Mouse (Mus musculus) adipocyte (in vitro differentiated cells): ENCODE results near the gene Asb14.
"Not testable (repeated sequence)": the region's sequence is repeated elsewhere in the genome, so short reads cannot be mapped to it uniquely, and the experiment has no call there.

Experiments used
- DNase-seq: peaks from one replicate; pipeline ENCODE4 v3.0.0-alpha.2; 2016; ENCODE audit warnings: low spot score

Asb14 gene

GRCm38 (mm10) chr14:26894392-26894791 is at the start of gene Asb14:
Gene Asb14 (plus strand): TSS chr14:26894557.
- no peak for DNase-seq

DNA sequence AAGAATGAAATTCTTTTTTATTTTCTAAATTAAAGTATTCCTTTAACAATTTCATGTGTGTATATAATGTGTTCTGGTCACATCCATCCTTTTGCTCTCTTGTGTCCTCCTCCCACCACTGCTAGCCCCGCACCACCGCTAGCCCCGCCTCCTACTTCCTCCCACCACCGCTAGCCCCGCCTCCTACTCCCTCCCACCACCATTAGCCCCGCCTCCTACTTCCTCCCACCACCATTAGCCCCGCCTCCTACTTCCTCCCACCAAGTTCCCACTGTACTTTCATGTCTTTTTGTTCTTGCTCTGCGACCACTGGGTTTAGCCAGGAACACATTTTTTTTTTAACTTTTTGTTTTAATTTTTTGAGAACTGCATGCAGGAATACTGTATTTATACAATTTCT is 41.3 kb upstream of the Asb14 start:
- no peak for DNase-seq

GRCm38 (mm10) chr14:26854066-26854465 is 40.3 kb upstream of the Asb14 start:
- DNase-seq = no peak

- DNase-seq = no peak
These were observed 36.0 kb upstream of the Asb14 start for GRCm38 (mm10) chr14:26858364-26858763.

DNA sequence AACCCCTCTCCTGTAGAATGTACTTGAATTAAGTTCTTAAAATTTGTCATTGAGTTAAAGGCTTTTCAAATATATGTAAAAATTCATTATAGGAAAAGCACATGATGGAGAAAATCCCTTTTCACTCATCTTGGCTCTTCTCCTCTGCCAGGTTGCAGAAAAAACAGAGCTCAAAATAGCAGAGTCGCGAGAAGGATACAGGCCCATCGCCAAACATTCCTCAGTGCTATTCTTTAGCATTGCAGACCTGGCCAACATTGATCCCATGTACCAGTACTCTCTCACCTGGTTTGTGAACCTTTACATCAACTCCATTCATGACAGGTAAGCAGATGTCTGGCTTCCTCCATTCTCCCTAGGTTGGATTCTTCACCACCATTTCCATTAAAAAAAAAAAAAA is 35.3 kb upstream of the Asb14 start:
- DNase-seq = no peak

GRCm38 (mm10) chr14:26867356-26867755 is 27.0 kb upstream of the Asb14 start:
- DNase-seq = no peak

DNA sequence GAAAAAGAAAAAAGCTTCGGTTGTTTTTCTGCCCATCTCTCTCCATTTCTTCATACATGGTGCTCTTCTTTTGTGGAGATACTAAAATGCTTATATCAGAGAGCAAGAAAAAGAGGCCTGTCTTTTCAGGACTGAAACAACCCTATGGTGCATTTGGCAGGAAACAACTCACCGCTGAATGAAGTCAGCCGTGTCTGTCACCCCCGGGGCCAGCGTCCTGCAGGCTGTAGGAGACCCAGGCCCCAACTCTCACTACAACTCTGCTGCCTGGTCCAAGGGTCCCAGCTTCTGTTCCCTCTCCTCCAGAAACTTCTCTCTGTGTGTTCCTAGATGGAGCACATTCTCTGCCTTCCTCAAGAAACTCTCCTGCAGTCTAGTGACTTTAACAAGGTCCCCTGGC is 26.1 kb upstream of the Asb14 start:
- no peak for DNase-seq

DNA sequence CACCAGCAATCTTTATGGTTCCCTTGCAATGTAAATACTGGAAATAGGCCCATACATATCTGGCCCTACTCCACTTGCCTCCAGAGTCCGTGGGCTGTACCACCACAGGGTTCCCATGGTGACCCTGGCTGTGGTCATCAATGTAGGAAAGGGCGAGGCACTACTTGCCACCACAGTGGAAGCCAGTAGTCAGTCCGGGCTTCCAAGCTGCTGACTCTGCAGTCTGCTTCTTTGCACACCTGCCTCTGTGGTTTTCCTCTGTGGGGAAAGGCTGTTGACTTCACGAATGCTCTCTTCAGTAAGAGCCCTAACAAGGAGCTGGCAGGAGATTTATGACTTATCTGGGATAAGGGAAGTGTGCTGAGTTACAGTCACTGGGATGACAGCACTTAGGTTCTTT is 15.6 kb upstream of the Asb14 start:
- no peak for DNase-seq

DNA sequence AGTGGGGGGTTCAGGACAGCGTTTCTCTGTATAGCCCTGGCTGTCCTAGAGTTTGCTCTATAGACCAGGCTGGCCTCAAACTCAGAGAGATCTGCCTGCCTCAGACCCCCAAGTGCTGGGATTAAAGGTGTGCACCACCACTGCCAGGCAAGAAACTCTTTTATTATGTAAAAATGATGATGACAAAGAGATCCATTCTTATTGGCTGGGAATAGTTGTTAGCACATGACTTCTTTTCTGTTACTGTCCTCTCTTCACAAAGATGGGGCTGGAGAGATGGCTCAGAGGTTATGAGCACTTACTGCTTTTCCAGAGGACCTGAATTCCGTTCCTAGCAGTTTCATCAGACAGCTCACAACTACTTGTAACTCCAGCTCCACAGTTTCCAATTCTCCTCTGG is 14.4 kb upstream of the Asb14 start:
- DNase-seq = no peak

DNA sequence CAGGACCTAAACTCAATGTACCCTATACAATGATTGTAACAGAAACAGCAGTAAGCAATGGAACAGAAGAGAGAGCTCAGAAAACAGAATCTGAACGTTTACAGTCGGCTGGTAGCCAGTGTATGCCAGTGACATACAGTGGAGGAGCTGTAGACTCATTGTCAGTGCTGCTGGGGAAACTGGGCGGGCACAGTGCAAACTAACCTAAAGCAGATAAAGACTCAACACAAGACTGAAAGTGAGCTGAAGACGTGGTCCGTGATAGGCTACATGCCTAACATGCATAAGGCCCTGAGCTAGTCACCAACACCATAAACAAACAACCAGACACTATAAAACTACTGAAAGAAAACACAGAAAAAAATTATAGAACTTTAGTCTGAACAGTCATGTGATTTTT is 12.7 kb upstream of the Asb14 start:
- DNase-seq = no peak

- no peak for DNase-seq
These were observed 7.1 kb upstream of the Asb14 start for GRCm38 (mm10) chr14:26887244-26887643.

GRCm38 (mm10) chr14:26890777-26891176 is 3.6 kb upstream of the Asb14 start:
- DNase-seq = no peak

DNA sequence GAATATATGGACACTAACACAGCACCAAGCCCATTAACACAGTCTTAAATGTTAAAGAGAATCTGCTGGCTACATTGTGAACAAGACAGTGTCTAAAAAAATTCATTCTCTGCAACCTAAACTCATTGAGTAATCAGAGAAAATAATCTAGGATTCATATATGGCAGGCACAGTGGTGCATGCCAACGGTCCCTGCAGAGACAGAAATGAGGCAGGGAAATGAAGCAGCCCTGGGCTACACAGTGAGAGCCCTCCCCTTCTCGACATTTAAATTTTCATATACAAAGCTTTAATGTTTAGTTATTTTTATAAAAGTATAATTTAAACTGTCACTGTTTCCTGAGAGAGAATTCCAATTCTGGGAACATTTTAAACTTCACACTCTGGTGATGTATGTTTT is 5.1 kb downstream of the Asb14 start:
- DNase-seq = no peak

DNA sequence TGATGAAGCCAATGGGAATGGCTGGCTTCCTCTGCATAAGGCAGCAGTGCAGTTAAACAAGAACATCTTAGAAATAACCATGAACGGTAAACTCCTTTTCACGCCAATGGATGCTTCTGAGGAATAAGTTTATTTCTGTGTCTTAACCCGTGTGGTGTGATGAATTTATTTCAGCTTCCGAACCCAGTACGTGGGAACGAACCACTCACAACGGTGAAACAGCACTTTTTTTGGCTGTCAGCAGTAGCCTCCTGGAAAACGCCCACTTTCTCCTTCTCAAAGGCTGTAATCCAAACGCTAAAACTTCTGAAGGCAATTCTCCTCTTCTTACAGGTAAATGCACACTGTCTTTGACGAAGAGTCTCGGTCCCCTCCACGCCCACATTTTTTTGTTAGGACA is 6.5 kb downstream of the Asb14 start:
- no peak for DNase-seq

GRCm38 (mm10) chr14:26907401-26907800 is 13.0 kb downstream of the Asb14 start:
- DNase-seq = no peak

DNA sequence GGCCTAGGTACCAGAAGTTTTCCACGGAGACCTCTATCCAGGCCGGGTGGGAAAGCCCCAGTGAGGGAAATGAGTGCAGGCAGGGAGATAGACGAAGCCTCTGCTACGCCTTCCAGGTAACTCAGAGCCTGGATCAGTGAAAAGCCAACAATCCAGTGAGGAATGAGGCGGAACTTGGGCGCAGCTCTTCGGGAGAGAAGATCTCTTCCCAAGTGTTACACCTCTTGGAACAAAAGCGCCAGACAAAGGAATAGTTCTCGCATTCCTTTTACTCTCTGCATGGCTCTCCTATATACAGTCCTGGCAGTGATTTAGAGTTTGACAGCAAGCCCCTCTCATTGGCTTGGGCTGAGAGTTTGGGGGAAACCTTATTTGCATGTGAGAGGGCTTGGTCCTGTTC is 16.1 kb downstream of the Asb14 start:
- not testable (repeated sequence) for DNase-seq

DNA sequence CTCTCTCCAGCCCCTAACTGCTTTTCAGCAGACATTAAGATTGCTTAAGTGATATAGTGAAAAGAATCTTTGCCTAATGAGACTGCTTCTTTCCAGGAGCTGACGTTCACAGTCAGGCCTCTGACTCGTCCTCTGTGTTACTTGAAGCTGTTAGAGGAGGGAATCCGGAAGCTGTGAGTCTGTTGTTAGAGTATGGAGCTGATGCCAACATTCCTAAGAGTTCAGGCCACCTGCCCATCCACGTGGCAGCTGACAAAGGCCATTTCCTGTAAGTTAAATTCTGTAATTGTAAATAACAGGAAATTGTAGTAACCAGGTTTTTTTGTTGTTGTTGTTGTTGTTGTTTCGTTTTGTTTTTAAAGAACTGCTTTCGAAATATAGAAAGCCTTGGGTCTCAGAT is 16.8 kb downstream of the Asb14 start:
- DNase-seq = no peak

- no peak for DNase-seq
These were observed 17.5 kb downstream of the Asb14 start for GRCm38 (mm10) chr14:26911826-26912225.

DNA sequence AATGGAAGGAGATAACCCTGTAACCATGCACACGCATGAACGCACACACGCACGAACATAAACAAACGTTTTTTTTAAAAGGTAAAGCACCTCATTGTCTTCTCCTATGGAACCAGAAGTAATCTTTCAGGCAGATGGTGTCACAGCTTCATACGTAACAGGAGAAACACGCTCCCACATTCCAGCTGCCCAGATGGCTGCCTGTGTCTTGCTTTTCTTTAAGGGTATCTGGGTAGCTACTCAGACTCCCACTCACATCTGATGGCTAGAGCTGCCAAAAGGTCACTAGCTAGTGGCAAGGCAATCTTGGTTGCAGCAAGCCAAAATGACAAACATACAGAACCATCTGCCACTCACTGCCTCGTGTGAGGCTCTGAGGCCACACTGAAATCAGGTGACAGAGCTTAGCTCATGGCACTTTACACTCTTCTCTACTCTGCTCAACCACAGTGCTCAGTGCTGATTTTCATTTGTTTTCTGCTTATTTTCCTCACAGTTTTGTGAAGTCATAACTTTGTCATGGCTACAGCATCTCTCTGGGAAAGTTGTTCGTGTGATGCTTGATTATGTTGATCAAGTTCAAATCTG is 19.4 kb downstream of the Asb14 start:
- DNase-seq = no peak

GRCm38 (mm10) chr14:26919310-26919709 is 25.0 kb downstream of the Asb14 start:
- no peak for DNase-seq

- DNase-seq = no peak
These were observed 29.5 kb downstream of the Asb14 start for GRCm38 (mm10) chr14:26923702-26924421.

- no peak for DNase-seq
These were observed 40.5 kb downstream of the Asb14 start for GRCm38 (mm10) chr14:26934891-26935290.

- no peak for DNase-seq
These were observed 41.2 kb downstream of the Asb14 start for GRCm38 (mm10) chr14:26935558-26935957.

DNA sequence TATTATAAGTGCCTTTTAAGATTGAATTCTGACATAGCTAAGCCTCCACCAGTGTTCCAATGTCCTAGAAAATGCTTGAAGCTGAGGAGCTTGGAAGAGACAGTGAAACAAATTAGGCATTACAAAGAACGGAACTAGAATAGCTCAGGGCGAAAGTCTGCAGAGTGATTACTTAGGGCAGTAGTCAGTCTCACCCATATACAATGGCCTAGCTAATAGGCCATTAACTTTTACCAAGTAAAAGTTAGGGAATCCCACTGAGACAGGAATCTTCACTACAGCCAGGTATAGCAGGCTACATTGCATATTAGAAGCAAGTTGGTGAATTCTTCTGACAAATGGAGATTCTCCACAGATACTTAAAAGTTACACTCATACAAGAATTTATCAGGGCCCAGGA is 61.8 kb downstream of the Asb14 start:
- not testable (repeated sequence) for DNase-seq
